Mouse (Mus musculus): Measurements from ENCODE around the gene Mbnl2.

DNA sequence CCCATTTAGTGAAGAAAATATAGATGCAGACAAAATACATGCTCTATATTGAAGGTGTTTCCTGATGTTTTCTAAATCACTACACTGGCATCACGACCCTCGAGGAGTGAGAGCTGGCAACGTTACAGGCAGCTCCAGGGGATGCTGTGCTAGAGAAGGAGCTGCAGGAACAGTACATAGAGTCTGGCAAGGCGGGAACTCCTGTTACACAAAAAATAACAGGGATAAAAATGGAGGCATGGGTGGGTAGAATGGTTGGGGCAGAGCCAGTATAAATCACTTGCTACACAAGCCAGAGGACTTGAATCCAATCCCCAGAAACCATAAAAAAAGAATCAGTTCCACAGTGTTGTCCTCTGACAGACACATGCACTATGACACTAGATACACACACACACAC, 165.8 kb downstream of the Mbnl2 start:
- TF ChIP-seq POLR2A (IDR thresholded peaks at IDR 0.05; ENCODE audit: low read depth, low read length): no peak
- TF ChIP-seq CTCF (conservative IDR thresholded peaks at IDR 0.05 in 1 of 2, IDR thresholded peaks at IDR 0.05 in 1 of 2; ENCODE audit: low read depth in 2 of 2, low read length in 2 of 2): no peak
- no peak for TF ChIP-seq SIN3A (IDR thresholded peaks at IDR 0.05; ENCODE audit: low read length)
- TF ChIP-seq HCFC1 (IDR thresholded peaks at IDR 0.05; ENCODE audit: low read depth, low read length): no peak
- no peak for TF ChIP-seq NRF1 (IDR thresholded peaks at IDR 0.05; ENCODE audit: low read depth, low read length)
- no peak for TF ChIP-seq JUND (conservative IDR thresholded peaks at IDR 0.05; ENCODE audit: low read depth, low read length)
- no peak for TF ChIP-seq MAZ (IDR thresholded peaks at IDR 0.05; ENCODE audit: low read depth, low read length)

All from CH12.LX (cell line).